Mouse (Mus musculus): ENCODE measurements around the gene Lrrc75b. TPM values are rescaled to one million over a fixed set of nuclear protein-coding genes. Genes with fewer than 3 reads are reported as not detected.

The Lrrc75b gene
- polyA plus RNA-seq, 1 experiment, result 1.1 TPM

DNA sequence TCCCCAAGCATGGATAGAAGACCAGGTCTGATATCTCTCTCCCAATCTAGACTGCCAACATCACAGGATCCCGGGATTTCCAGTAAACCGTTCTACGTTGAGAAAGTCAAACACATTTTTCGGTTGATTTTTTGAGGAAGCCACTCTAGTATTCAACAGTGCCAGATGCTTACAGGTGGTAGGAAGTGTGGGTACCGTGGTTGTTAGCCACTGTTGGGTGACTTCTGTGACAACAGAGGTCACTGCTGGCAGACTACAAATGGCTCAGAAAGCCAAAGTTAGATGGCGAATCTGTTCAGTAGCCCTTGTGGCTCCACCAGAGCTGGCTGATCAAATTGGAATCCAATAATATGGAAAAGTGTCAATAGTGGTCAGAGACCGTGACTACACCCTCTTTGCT is 56.4 kb downstream of the Lrrc75b start:
- Histone ChIP-seq H3K36me3 (ENCODE audit: control insufficient read depth, insufficient read depth) (peaks cover 6% of the 10 kb centered on the region), H3K79me2 (ENCODE audit: control insufficient read depth, insufficient read depth) (no peaks in the 10 kb centered on the region), H3ac (ENCODE audit: control insufficient read depth, insufficient read length) (no peak overlapping the region), H3K27me3 (ENCODE audit: control insufficient read depth, insufficient read depth, insufficient read length) (no peaks in the 10 kb centered on the region), H3K4me2 (ENCODE audit: low read depth) (no peak overlapping the region), H3K4me3 (no peak overlapping the region)
- no peak for TF ChIP-seq POLR2AphosphoS2 (IDR thresholded peaks at IDR 0.05; ENCODE audit: insufficient read length, low read depth)
- no peak for TF ChIP-seq USF1 (IDR thresholded peaks at IDR 0.05; ENCODE audit: low read depth)
- TF ChIP-seq POLR2A (IDR thresholded peaks at IDR 0.05; ENCODE audit: insufficient read length, low read depth), result no peak
- no peak for TF ChIP-seq MAX (IDR thresholded peaks at IDR 0.05; ENCODE audit: low read depth)
- TF ChIP-seq MYOD1 (IDR thresholded peaks at IDR 0.05; ENCODE audit: control insufficient read depth in 1 of 3, insufficient read length in 2 of 3, low read depth in 2 of 3), result no peak
- no peak for TF ChIP-seq CEBPB (IDR thresholded peaks at IDR 0.05; ENCODE audit: insufficient read depth, poor library complexity, severe bottlenecking)
- TF ChIP-seq E2F4 (IDR thresholded peaks at IDR 0.05; ENCODE audit: insufficient read depth), result no peak
- TF ChIP-seq SRF (IDR thresholded peaks at IDR 0.05; ENCODE audit: control insufficient read depth, insufficient read length, low read depth), result no peak

DNA sequence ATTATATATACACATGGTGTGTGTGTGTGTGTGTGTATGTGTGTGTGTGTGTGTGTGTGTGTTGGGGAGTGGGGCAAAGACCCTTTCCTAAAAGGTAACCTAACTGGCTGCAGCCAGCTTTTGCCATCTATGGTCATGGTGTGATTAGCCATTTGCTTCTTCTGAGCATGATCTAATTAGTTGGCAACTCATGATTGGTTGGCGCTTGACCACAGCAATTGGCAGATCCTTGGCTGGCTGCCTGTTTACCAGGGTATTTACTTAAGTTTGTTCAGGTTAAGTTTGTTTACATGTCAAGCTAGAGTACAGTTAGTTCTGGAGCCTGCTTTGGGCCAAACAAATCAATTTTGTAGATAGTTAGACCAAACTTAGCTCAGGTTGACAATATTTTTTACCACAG is 58.5 kb downstream of the Lrrc75b start:
- no peaks in the 10 kb centered on the region for H3K79me2 ChIP-seq (ENCODE audit: control insufficient read depth, insufficient read depth)
- no peak overlapping the region for H3ac ChIP-seq (ENCODE audit: control insufficient read depth, insufficient read length)
- no peak overlapping the region for H3K4me2 ChIP-seq (ENCODE audit: low read depth)
- no peak for TF ChIP-seq MYOG (IDR thresholded peaks at IDR 0.05; ENCODE audit: control insufficient read depth in 1 of 3, insufficient read depth in 1 of 3, insufficient read length in 2 of 3, low read depth in 2 of 3)
- TF ChIP-seq POLR2AphosphoS2 (IDR thresholded peaks at IDR 0.05; ENCODE audit: insufficient read length, low read depth), result no peak
- TF ChIP-seq MAX (IDR thresholded peaks at IDR 0.05; ENCODE audit: low read depth), result no peak
- no peak for TF ChIP-seq POLR2A (IDR thresholded peaks at IDR 0.05; ENCODE audit: insufficient read length, low read depth)
- no peak for TF ChIP-seq TCF12 (IDR thresholded peaks at IDR 0.05; ENCODE audit: insufficient read depth, poor library complexity, severe bottlenecking)
- no peak for TF ChIP-seq CEBPB (IDR thresholded peaks at IDR 0.05; ENCODE audit: insufficient read depth, poor library complexity, severe bottlenecking)
- TF ChIP-seq USF1 (IDR thresholded peaks at IDR 0.05; ENCODE audit: low read depth), result no peak
- TF ChIP-seq TCF3 (IDR thresholded peaks at IDR 0.05; ENCODE audit: insufficient read length, low read depth), result no peak
- no peaks in the 10 kb centered on the region for H3K27me3 ChIP-seq (ENCODE audit: control insufficient read depth, insufficient read depth, insufficient read length)
- no peak overlapping the region for H3K4me3 ChIP-seq
- peaks cover 6% of the 10 kb centered on the region for H3K36me3 ChIP-seq (ENCODE audit: control insufficient read depth, insufficient read depth)

DNA sequence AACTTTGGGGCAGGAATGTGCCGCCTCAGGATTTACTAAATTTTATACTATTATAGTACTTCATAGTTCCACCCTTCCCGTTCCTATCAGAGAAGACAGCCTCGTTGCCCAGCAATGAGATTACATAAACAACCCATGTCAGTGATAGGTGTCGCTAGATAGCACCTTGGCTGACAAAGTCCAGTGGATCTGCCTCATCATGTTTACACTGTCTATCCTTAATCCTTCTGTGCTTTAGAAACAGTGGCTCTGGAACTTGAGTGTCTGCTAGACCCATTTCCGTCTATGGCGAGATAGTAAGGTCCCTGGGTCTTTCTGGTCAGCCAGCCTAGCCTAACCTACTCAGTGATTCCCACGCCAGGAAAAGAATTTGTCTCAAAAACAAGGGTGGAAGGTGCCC is 59.8 kb downstream of the Lrrc75b start:
- Histone ChIP-seq H3K79me2 (ENCODE audit: control insufficient read depth, insufficient read depth) (no peaks in the 10 kb centered on the region), H3K27me3 (ENCODE audit: control insufficient read depth, insufficient read depth, insufficient read length) (no peaks in the 10 kb centered on the region), H3K4me2 (ENCODE audit: low read depth) (no peak overlapping the region), H3ac (ENCODE audit: control insufficient read depth, insufficient read length) (no peak overlapping the region), H3K4me3 (no peak overlapping the region), H3K36me3 (ENCODE audit: control insufficient read depth, insufficient read depth) (peaks cover 6% of the 10 kb centered on the region)
- TF ChIP-seq MYOD1 (IDR thresholded peaks at IDR 0.05; ENCODE audit: control insufficient read depth in 1 of 3, insufficient read length in 2 of 3, low read depth in 2 of 3) (no peak), MYOG (IDR thresholded peaks at IDR 0.05; ENCODE audit: control insufficient read depth in 1 of 3, insufficient read depth in 1 of 3, insufficient read length in 2 of 3, low read depth in 2 of 3) (no peak), MAX (IDR thresholded peaks at IDR 0.05; ENCODE audit: low read depth) (no peak), TCF3 (IDR thresholded peaks at IDR 0.05; ENCODE audit: insufficient read length, low read depth) (no peak), E2F4 (IDR thresholded peaks at IDR 0.05; ENCODE audit: insufficient read depth) (no peak), SRF (IDR thresholded peaks at IDR 0.05; ENCODE audit: control insufficient read depth, insufficient read length, low read depth) (no peak), POLR2AphosphoS2 (IDR thresholded peaks at IDR 0.05; ENCODE audit: insufficient read length, low read depth) (no peak), USF1 (IDR thresholded peaks at IDR 0.05; ENCODE audit: low read depth) (no peak), POLR2A (IDR thresholded peaks at IDR 0.05; ENCODE audit: insufficient read length, low read depth) (no peak), CEBPB (IDR thresholded peaks at IDR 0.05; ENCODE audit: insufficient read depth, poor library complexity, severe bottlenecking) (no peak), REST (IDR thresholded peaks at IDR 0.05; ENCODE audit: insufficient read depth, insufficient read length) (no peak), TCF12 (IDR thresholded peaks at IDR 0.05; ENCODE audit: insufficient read depth, poor library complexity, severe bottlenecking) (no peak)

Other genes starting within 250 kb of the Lrrc75b start
- gene Adora2a, start 243.5 kb downstream of the Lrrc75b start, polyA plus RNA-seq (2012; fragmentation: generic; extraction: Trizol), result 1.3 TPM
- 0.04 TPM for gene Upb1, start 159.2 kb downstream of the Lrrc75b start, polyA plus RNA-seq (2012; fragmentation: generic; extraction: Trizol)
- gene Snrpd3, start 42.8 kb downstream of the Lrrc75b start, polyA plus RNA-seq (2012; fragmentation: generic; extraction: Trizol), result 195 TPM
- 17.5 TPM for gene Gucd1, start 42.4 kb downstream of the Lrrc75b start, polyA plus RNA-seq (2012; fragmentation: generic; extraction: Trizol)
- 0.06 TPM for gene Ggt1, start 1.3 kb upstream of the Lrrc75b start, polyA plus RNA-seq (2012; fragmentation: generic; extraction: Trizol)
- gene Ggt5, start 29.0 kb upstream of the Lrrc75b start, polyA plus RNA-seq (2012; fragmentation: generic; extraction: Trizol), result 0.22 TPM
- 0.12 TPM for gene Susd2, start 83.7 kb upstream of the Lrrc75b start, polyA plus RNA-seq (2012; fragmentation: generic; extraction: Trizol)
- 24.0 TPM for gene Cabin1, start 204.0 kb upstream of the Lrrc75b start, polyA plus RNA-seq (2012; fragmentation: generic; extraction: Trizol)
- gene Ddt, start 213.1 kb upstream of the Lrrc75b start, polyA plus RNA-seq (2012; fragmentation: generic; extraction: Trizol), result 64.2 TPM
- gene Gm20441, start 220.6 kb upstream of the Lrrc75b start, polyA plus RNA-seq (2012; fragmentation: generic; extraction: Trizol), result not detected
- 0.13 TPM for gene Gstt3, start 221.1 kb upstream of the Lrrc75b start, polyA plus RNA-seq (2012; fragmentation: generic; extraction: Trizol)
- 1.3 TPM for gene Gstt1, start 238.3 kb upstream of the Lrrc75b start, polyA plus RNA-seq (2012; fragmentation: generic; extraction: Trizol)

All from myocyte (in vitro differentiated cells).